ENCODE assay signal across 10 mouse cellular contexts in genomic region chr1:157457789-157458188, GRCm38 (mm10). TPM values are rescaled to one million over a fixed set of nuclear protein-coding genes. Genes with fewer than 3 reads are reported as not detected.
DNase-seq lines count a peak whose midpoint lies in the region; ATAC-seq lines count a peak whose summit lies in the region.
"Had no signal": no experiment of that assay in that cellular context is flagged by ENCODE, and none has a peak within 500 bp of the region (broad histone marks: within the 10 kb centered on the region; RNA-seq: fewer than 3 reads in every experiment).

No protein-coding gene starts in this region.

- no peak overlapping the region for H3K9ac ChIP-seq in forebrain, embryonic 13.5 days
- H3K9ac ChIP-seq in forebrain, embryonic 11.5 days (ENCODE audit: low read length): no peak overlapping the region; the same call in 1 of the 2 replicates
- no peak overlapping the region for H3K9ac ChIP-seq in midbrain, embryonic 12.5 days (replicated peaks)
- no peak overlapping the region for H3K9ac ChIP-seq in midbrain, embryonic 16.5 days (ENCODE audit: low read depth, low read length)
- no peak overlapping the region for H3K9ac ChIP-seq in liver, embryonic 15.5 days

- H3K9me3 ChIP-seq in forebrain, embryonic 13.5 days (replicated peaks): no peaks in the 10 kb centered on the region
- H3K9me3 ChIP-seq in forebrain, embryonic 11.5 days (ENCODE audit: control insufficient read depth, low read length): no peaks in the 10 kb centered on the region
- no peaks in the 10 kb centered on the region for H3K9me3 ChIP-seq in midbrain, embryonic 12.5 days
- no peaks in the 10 kb centered on the region for H3K9me3 ChIP-seq in midbrain, embryonic 16.5 days (replicated peaks; ENCODE audit: control insufficient read depth, low read length, poor library complexity, severe bottlenecking)
- no peaks in the 10 kb centered on the region for H3K9me3 ChIP-seq in liver, embryonic 15.5 days (replicated peaks)
- H3K9me3 ChIP-seq: lung, embryonic 15.5 days had no signal

- H3K4me2 ChIP-seq in forebrain, embryonic 13.5 days: peak overlapping the region; percentile 68
- no peak overlapping the region for H3K4me2 ChIP-seq in forebrain, embryonic 11.5 days (ENCODE audit: low read depth, low read length, severe bottlenecking)
- H3K4me2 ChIP-seq in midbrain, embryonic 12.5 days (replicated peaks): peak overlapping the region; percentile 58
- no peak overlapping the region for H3K4me2 ChIP-seq in midbrain, embryonic 16.5 days (ENCODE audit: low read length)
- H3K4me2 ChIP-seq in liver, embryonic 15.5 days: peak overlapping the region; percentile 68; the same call in 1 of the 2 replicates

- H3K36me3 ChIP-seq in forebrain, embryonic 13.5 days (ENCODE audit: poor library complexity, severe bottlenecking): no peaks in the 10 kb centered on the region
- no peaks in the 10 kb centered on the region for H3K36me3 ChIP-seq in forebrain, embryonic 11.5 days (ENCODE audit: control insufficient read depth, insufficient read depth, low read length)
- H3K36me3 ChIP-seq in midbrain, embryonic 12.5 days: no peaks in the 10 kb centered on the region
- no peaks in the 10 kb centered on the region for H3K36me3 ChIP-seq in midbrain, embryonic 16.5 days (ENCODE audit: control insufficient read depth, insufficient read depth, low read length)
- no peaks in the 10 kb centered on the region for H3K36me3 ChIP-seq in liver, embryonic 15.5 days (replicated peaks)
- H3K36me3 ChIP-seq: lung, embryonic 15.5 days had no signal

- DNase-seq in forebrain, embryonic 11.5 days (ENCODE audit: low spot score): no peak
- peak; percentile 44 for DNase-seq in kidney, adult 11 months
- no peak for DNase-seq in kidney, postnatal 14 days
- DNase-seq in thymus, postnatal 4 days: no peak
- DNase-seq: right cerebral cortex, postnatal 25 days had no signal

- H3K27me3 ChIP-seq in forebrain, embryonic 13.5 days: no peaks in the 10 kb centered on the region
- peaks cover 2% of the 10 kb centered on the region; the same call in 1 of the 2 replicates for H3K27me3 ChIP-seq in forebrain, embryonic 11.5 days (ENCODE audit: control insufficient read depth, insufficient read depth, low read length)
- H3K27me3 ChIP-seq in midbrain, embryonic 12.5 days: peaks cover 6% of the 10 kb centered on the region; the same call in 1 of the 2 replicates
- no peaks in the 10 kb centered on the region for H3K27me3 ChIP-seq in midbrain, embryonic 16.5 days (ENCODE audit: control insufficient read depth, insufficient read depth, low read depth, low read length)
- H3K27me3 ChIP-seq in liver, embryonic 15.5 days: no peaks in the 10 kb centered on the region
- H3K27me3 ChIP-seq: lung, embryonic 15.5 days had no signal

- no peak overlapping the region for H3K4me3 ChIP-seq in forebrain, embryonic 13.5 days
- no peak overlapping the region for H3K4me3 ChIP-seq in forebrain, embryonic 11.5 days (ENCODE audit: low read depth, low read length)
- H3K4me3 ChIP-seq in midbrain, embryonic 12.5 days: no peak overlapping the region
- no peak overlapping the region for H3K4me3 ChIP-seq in midbrain, embryonic 16.5 days (ENCODE audit: low read depth, low read length)
- H3K4me3 ChIP-seq in liver, embryonic 15.5 days (replicated peaks): no peak overlapping the region

- no peak overlapping the region for H3K27ac ChIP-seq in forebrain, embryonic 13.5 days
- no peak overlapping the region for H3K27ac ChIP-seq in forebrain, embryonic 11.5 days (ENCODE audit: low read depth, low read length)
- H3K27ac ChIP-seq in midbrain, embryonic 12.5 days (replicated peaks): no peak overlapping the region; the same call in 1 of the 2 replicates
- no peak overlapping the region for H3K27ac ChIP-seq in midbrain, embryonic 16.5 days (ENCODE audit: low read length)
- no peak overlapping the region for H3K27ac ChIP-seq in liver, embryonic 15.5 days (replicated peaks)
- H3K27ac ChIP-seq: lung, embryonic 15.5 days had no signal

- H3K4me1 ChIP-seq in forebrain, embryonic 13.5 days: peaks cover 31% of the 10 kb centered on the region
- peaks cover 8% of the 10 kb centered on the region for H3K4me1 ChIP-seq in forebrain, embryonic 11.5 days (replicated peaks; ENCODE audit: control insufficient read depth, insufficient read depth, low read length)
- peaks cover 28% of the 10 kb centered on the region for H3K4me1 ChIP-seq in midbrain, embryonic 12.5 days
- H3K4me1 ChIP-seq in midbrain, embryonic 16.5 days (ENCODE audit: control insufficient read depth, insufficient read depth, low read length): peaks cover 6% of the 10 kb centered on the region; the same call in 1 of the 2 replicates
- H3K4me1 ChIP-seq in liver, embryonic 15.5 days (replicated peaks): peaks cover 11% of the 10 kb centered on the region; the same call in 1 of the 2 replicates

- WGBS in forebrain, embryonic 13.5 days: 32% methylated on average over 3 of the region's 3 CpGs
- 40% methylated on average over 3 of the region's 3 CpGs for WGBS in forebrain, embryonic 11.5 days
- WGBS in midbrain, embryonic 12.5 days: 49% methylated on average over 3 of the region's 3 CpGs
- 32% methylated on average over 3 of the region's 3 CpGs for WGBS in midbrain, embryonic 16.5 days
- WGBS in liver, embryonic 15.5 days (ENCODE audit: insufficient replicate concordance): 71% methylated on average over 3 of the region's 3 CpGs

- no peak for ATAC-seq in forebrain, embryonic 13.5 days
- ATAC-seq in forebrain, embryonic 11.5 days (replicated peaks; ENCODE audit: low FRiP score): no peak
- no peak for ATAC-seq in midbrain, embryonic 12.5 days (ENCODE audit: low FRiP score, low read depth)
- ATAC-seq in midbrain, embryonic 16.5 days: no peak
- no peak for ATAC-seq in liver, embryonic 15.5 days (ENCODE audit: insufficient read depth)

RNA-seq across cellular contexts. Expression of gene Cryzl2, which starts 0.6 kb away (rescaled TPM):
- polyA plus RNA-seq in forebrain, embryonic 13.5 days (2015; fragmentation: Nextera tagmentation; extraction: Ambion mirVana): 5.8 and 6.6 TPM in 2 replicates
- polyA plus RNA-seq in forebrain, embryonic 11.5 days (2014; fragmentation: Nextera tagmentation; extraction: Ambion mirVana): 8.4 and 9.4 TPM in 2 replicates
- 7.5 and 8.2 TPM in 2 replicates for polyA plus RNA-seq in midbrain, embryonic 12.5 days (2016; fragmentation: Nextera tagmentation; extraction: Ambion mirVana)
- 6.2 and 7.2 TPM in 2 replicates for polyA plus RNA-seq in midbrain, embryonic 16.5 days (2015; fragmentation: Nextera tagmentation; extraction: Ambion mirVana)
- 6.7 and 8.0 TPM in 2 replicates for polyA plus RNA-seq in liver, embryonic 15.5 days (2015; fragmentation: Nextera tagmentation; extraction: Ambion mirVana)

RNA-seq across cellular contexts. Expression of gene Rasal2, which starts 45.4 kb away (rescaled TPM):
- polyA plus RNA-seq in forebrain, embryonic 13.5 days (2015; fragmentation: Nextera tagmentation; extraction: Ambion mirVana): 31.0 and 33.7 TPM in 2 replicates
- 15.4 and 19.4 TPM in 2 replicates for polyA plus RNA-seq in forebrain, embryonic 11.5 days (2014; fragmentation: Nextera tagmentation; extraction: Ambion mirVana)
- 36.4 and 43.7 TPM in 2 replicates for polyA plus RNA-seq in midbrain, embryonic 12.5 days (2016; fragmentation: Nextera tagmentation; extraction: Ambion mirVana)
- 46.7 and 53.0 TPM in 2 replicates for polyA plus RNA-seq in midbrain, embryonic 16.5 days (2015; fragmentation: Nextera tagmentation; extraction: Ambion mirVana)
- polyA plus RNA-seq in liver, embryonic 15.5 days (2015; fragmentation: Nextera tagmentation; extraction: Ambion mirVana): 1.6 and 2.0 TPM in 2 replicates

RNA-seq across cellular contexts. Expression of gene Sec16b, which starts 48.7 kb away (rescaled TPM):
- polyA plus RNA-seq in forebrain, embryonic 13.5 days (2015; fragmentation: Nextera tagmentation; extraction: Ambion mirVana): 0.23 and 0.87 TPM in 2 replicates
- 0.68 and 0.91 TPM in 2 replicates for polyA plus RNA-seq in forebrain, embryonic 11.5 days (2014; fragmentation: Nextera tagmentation; extraction: Ambion mirVana)
- polyA plus RNA-seq in midbrain, embryonic 12.5 days (2016; fragmentation: Nextera tagmentation; extraction: Ambion mirVana): 0.45 and 0.73 TPM in 2 replicates
- polyA plus RNA-seq in midbrain, embryonic 16.5 days (2015; fragmentation: Nextera tagmentation; extraction: Ambion mirVana): 0.32 and 0.36 TPM in 2 replicates
- polyA plus RNA-seq in liver, embryonic 15.5 days (2015; fragmentation: Nextera tagmentation; extraction: Ambion mirVana): 6.6 and 7.3 TPM in 2 replicates

Comparison
In these comparisons a context has a peak if more than half of its experiments do, and no peak if none do; other contexts are left out.
1. H3K4me2 ChIP-seq: peak in forebrain, embryonic 13.5 days (single experiment), midbrain, embryonic 12.5 days (single experiment) and liver, embryonic 15.5 days (single experiment); none in forebrain, embryonic 11.5 days (single experiment) and midbrain, embryonic 16.5 days (single experiment).